Mouse (Mus musculus): ENCODE data around the gene D3Ertd254e.

The D3Ertd254e gene

GRCm38 (mm10) chr3:36212758-36213157 lies 61.9 kb downstream of the D3Ertd254e start:
- no peak for DNase-seq (ENCODE audit: low spot score in 2 of 2)

All from frontal cortex, postnatal 14 days (tissue).